Mouse (Mus musculus) naive thymus-derived CD4-positive, alpha-beta T cell, adult 2 months (primary cell): ENCODE measurements around the gene Taok3.

ENCODE experiments used
- DNase-seq: peaks from one replicate; pipeline ENCODE4 v3.0.0-alpha.2; 2011; ENCODE audit warnings: low read depth

The Taok3 gene

DNA sequence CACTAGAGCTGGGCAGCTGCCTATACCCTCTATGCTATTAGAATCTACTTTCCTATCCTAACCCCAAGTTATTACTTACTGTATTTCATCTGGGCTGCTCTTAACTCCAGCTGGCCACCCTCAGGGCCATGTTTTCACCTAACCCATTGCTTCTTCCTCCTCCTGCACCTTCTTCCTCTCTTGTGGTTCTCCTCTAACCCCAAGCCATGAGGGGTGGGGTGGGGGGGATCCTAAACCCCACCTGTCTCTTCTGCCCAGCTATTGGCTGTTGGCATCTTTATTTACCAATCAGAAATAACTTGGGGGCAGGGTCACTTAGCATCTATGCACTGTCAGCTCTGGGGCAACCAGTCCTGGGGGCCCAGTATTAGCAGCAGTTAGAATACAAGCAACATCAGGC is 26.2 kb downstream of the Taok3 start:
- DNase-seq = no peak

GRCm38 (mm10) chr5:117147187-117148095 is 27.5 kb downstream of the Taok3 start:
- no peak for DNase-seq

DNA sequence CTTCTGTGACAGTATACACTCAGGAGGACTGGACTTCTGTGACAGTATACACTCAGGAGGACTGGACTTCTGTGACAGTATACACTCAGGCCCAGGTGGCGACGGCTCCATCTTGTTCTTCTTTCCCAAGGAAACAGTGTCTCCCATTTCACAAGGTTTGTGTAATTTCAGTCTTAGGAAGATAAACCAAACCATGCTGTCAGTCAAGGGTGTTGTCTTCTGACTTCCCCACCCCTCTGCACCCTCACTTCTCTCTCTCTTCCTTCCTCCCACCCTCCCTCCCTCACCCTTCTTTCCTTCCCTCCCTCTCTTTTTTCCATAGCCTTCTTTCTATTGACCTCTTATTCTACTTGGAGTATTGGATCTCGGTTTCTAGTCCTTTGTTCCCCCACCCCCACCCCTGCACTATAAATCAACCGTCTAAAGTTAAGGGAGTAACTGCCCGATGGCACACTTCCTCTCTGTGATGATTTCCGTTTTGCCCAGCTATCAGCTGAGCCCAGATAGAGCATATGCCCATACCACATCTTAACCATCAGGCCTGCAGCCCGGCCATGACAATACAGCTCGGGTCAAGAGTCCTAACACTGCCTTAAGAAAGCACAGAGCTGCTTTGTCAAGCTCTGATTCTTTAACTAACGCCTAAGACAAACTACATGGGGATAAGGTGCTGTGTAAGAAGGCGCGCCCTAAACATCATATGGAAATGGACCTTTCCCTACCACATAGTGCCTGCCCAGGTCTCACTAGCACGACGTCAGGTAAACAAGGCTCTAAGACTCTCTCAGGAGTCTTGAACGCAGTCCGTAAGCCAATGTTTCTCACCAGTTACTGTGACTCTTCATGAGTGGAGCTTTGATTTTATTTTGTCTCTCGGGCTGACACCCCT is 29.4 kb downstream of the Taok3 start:
- no peak for DNase-seq

GRCm38 (mm10) chr5:117150068-117150467 is 30.1 kb downstream of the Taok3 start:
- DNase-seq = no peak

DNA sequence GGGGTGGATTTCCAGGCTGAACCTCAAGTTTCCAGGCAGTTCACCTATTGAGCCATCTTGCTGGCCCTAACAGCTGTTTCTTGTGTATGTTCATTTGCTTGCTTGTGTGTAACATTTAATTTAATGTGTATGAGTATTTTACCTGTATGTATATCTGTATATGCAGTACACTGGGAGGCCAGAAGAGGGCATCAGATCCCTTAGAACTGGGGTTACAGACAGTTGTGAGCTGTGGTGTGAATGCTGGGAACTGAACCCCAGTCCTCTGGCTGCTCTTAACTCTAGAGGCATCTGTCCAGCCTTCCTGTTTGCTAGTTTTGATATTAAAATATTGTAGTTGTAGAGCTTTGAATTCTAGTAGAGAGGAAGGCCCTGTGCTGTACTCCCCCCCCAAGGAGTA is 33.0 kb downstream of the Taok3 start:
- no peak for DNase-seq

GRCm38 (mm10) chr5:117153527-117154091 is 33.7 kb downstream of the Taok3 start:
- no peak for DNase-seq

- DNase-seq = no peak
Observed at GRCm38 (mm10) chr5:117158335-117159018, 38.5 kb downstream of the Taok3 start.

GRCm38 (mm10) chr5:117159326-117159725 is 39.4 kb downstream of the Taok3 start:
- DNase-seq = no peak

DNA sequence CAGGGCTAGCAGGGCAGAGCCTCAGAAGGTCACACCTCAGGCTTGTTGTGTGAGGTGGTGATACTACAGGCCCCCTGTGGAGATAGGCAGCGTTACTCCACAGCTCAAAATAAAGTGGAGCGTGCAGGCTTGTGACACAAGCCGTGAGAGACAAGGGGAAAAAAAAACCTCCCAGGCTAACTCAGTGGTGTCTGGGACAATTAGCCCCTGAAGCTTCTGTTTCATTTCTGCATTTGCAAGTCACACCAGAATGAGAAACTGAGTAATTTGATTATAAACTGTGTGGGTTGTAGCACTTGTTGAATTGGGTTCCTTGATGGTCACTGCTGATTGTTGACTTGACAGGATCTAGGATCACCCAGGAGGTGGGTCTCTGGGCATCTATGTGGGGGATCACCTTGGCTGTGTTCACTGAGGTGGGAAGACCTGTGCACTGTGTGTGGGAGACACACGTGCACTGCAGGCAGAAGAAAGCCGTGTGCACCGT is 39.9 kb downstream of the Taok3 start:
- no peak for DNase-seq

- no peak for DNase-seq
Observed at GRCm38 (mm10) chr5:117160499-117160898, 40.6 kb downstream of the Taok3 start.

GRCm38 (mm10) chr5:117163790-117164189 is 43.9 kb downstream of the Taok3 start:
- no peak for DNase-seq

GRCm38 (mm10) chr5:117164516-117164915 is 44.6 kb downstream of the Taok3 start:
- no peak for DNase-seq

DNA sequence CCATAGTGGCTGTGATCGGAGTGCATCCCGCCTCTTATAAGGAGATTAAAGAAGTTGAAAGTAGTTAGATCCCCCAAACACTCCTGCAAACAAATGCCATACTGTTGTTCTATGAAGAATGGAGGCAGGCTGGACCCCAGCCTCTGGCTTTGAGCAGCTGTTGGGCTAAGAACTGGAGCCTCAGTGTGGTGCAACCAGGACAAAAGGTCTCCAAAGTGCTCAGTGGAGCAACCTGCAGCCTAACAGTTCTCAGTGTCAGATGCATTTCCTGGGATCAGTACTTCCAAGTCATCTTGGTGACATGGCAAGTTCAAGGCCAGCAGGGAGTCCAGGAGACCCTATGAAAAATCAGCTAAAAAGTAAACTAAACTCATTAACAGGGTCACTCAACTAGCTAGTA is 45.0 kb downstream of the Taok3 start:
- no peak for DNase-seq

- DNase-seq = no peak
Observed at GRCm38 (mm10) chr5:117165946-117166345, 46.0 kb downstream of the Taok3 start.

GRCm38 (mm10) chr5:117166811-117167365 is 47.0 kb downstream of the Taok3 start:
- DNase-seq = no peak

GRCm38 (mm10) chr5:117168351-117169100 is 48.6 kb downstream of the Taok3 start:
- DNase-seq = no peak

DNA sequence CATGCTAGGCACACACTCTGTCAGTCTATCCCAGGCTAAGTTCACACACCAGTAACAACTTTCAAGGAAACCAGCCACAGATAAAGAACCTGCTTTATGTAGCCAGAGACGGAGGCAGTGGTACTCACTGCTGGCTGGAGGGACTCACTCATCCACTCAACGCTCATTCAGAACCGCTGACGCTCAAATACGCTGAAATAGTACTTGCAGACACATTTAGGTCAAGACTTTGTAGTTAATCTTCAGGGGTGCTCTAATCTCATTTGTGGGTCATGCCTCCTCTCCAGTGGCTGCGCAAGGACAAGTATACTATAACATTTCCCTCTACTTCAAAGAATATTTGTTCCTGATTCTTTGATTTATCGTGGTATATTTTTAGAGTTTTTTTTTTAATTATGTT is 54.1 kb downstream of the Taok3 start:
- DNase-seq = no peak

- no peak for DNase-seq
Observed at GRCm38 (mm10) chr5:117175896-117176295, 56.0 kb downstream of the Taok3 start.

GRCm38 (mm10) chr5:117178079-117178478 is 58.1 kb downstream of the Taok3 start:
- DNase-seq = no peak

DNA sequence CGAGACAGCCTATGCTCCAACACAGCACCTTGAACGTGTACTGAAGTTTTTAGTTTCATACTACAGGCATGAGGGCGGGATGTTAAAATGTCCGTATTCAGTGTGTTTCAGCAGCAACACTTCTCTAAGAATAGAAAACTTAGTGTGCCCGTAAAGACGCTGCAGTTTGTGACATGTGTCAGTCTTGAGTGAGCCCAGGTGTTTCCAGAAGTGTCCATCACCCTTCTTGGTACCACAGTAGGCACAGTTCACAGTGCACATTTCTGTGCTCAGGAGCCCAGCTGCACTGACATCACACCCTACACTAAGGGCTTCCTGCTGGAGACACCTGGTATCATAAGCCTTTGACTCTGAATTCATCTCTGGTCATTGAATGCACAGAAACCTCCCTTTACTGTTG is 58.6 kb downstream of the Taok3 start:
- no peak for DNase-seq

GRCm38 (mm10) chr5:117181921-117182320 is 62.0 kb downstream of the Taok3 start:
- DNase-seq = no peak
